Mouse (Mus musculus): ENCODE data around the gene Gpr4. TPM values are rescaled to one million over a fixed set of nuclear protein-coding genes. Genes with fewer than 3 reads are reported as not detected.

Gene Gpr4
- total RNA-seq (2012; rRNA removed), result 0.04 and 0.08 TPM in 2 replicates
- not detected in 2 replicates for total RNA-seq (2014; rRNA removed)
- 0.14 and 0.31 TPM in 2 replicates for polyA plus RNA-seq (2012; ENCODE audit: insufficient read length, low read depth)

DNA sequence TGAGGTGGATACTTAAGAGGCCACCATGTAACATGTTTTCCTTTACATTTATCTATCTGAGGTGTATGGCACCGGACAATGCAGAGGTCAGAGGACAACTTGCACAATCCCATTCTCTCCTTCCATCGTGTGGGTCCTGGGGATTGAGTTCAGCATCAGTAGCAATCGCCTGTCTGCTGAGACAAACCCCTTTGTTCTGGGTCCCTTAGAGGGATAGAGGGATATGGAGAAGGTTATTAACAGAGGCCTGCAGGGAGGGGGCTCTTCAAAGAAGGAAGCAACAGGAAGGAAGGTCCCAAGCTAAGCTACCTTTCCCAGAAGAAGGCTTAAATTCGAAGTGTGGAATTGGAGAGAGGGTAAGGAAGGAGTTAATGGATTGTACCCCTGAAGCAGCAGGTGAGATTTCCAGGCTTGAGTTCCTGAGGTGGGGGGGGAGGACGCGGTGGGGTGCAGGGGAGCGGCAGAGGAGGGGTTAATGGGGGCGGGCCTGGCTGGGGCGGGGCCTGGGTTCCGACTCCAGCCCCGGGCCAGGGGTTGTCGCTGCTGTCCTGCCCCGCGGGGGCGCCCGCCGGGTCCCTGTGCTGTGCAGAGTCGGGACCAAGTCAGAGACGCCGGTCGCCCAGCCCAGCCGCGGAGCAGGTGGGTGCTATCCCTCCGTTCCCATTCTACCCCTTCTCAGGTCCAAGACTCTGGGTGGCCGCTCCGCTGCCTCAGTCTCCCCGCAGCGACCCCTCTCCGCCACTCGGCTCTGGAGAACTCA is at the start of gene Gpr4:
Gpr4 (plus strand) TSS at position 543 of the 760 bp plus-strand sequence.
- in situ Hi-C loops (cut with MboI; ENCODE audit: low pct_ligation_motif_present, low pct_unique_long_range_greater_than_20kb, low sequenced_read_pairs), result no loop called here
- Histone ChIP-seq H3K9ac (ENCODE audit: insufficient read depth, low read depth) (no peak within 1 kb of the TSS), H3K27ac (ENCODE audit: insufficient read depth, low read depth) (no peak within 1 kb of the TSS), H3K79me2 (replicated peaks; ENCODE audit: control insufficient read depth, extremely low read depth, insufficient read depth, poor library complexity, severe bottlenecking) (no peaks in the 10 kb centered on the region), H3K4me1 (ENCODE audit: control insufficient read depth in 1 of 2, insufficient read depth in 2 of 2) (peaks cover 3 to 7% of the 10 kb centered on the region in 2 experiments; a peak in 3 of 4 replicates), H3K27me3 (replicated peaks) (no peaks in the 10 kb centered on the region), H3K4me2 (ENCODE audit: insufficient read depth, low read depth, poor library complexity, severe bottlenecking) (no peak within 1 kb of the TSS), H3K9me3 (replicated peaks; ENCODE audit: low read length) (peaks cover 8% of the 10 kb centered on the region), H3K36me3 (replicated peaks in 1 of 2; ENCODE audit: control insufficient read depth in 1 of 2, insufficient read depth in 1 of 2, low read length in 1 of 2) (peaks cover 3 to 11% of the 10 kb centered on the region in 2 experiments), H3K4me3 (replicated peaks in 1 of 3; ENCODE audit: low read depth in 2 of 3, low read length in 2 of 3, poor library complexity in 1 of 3) (no peak within 1 kb of the TSS)
- dilution Hi-C loops (cut with MboI; ENCODE audit: extremely low pct_ligation_motif_present, extremely low pct_unique_long_range_greater_than_20kb, low sequenced_read_pairs), result no loop called here
- no peak for DNase-seq (ENCODE audit: extremely low read depth)
- TF ChIP-seq PAX5 (IDR thresholded peaks at IDR 0.05; ENCODE audit: low read length) (no peak), IRF4 (IDR thresholded peaks at IDR 0.05; ENCODE audit: low read depth, low read length) (no peak), TCF12 (IDR thresholded peaks at IDR 0.05; ENCODE audit: low read depth, low read length) (no peak), POLR2AphosphoS2 (IDR thresholded peaks at IDR 0.05; ENCODE audit: low read depth, low read length) (no peak), UBTF (IDR thresholded peaks at IDR 0.05; ENCODE audit: low read depth, low read length) (no peak), MAZ (IDR thresholded peaks at IDR 0.05; ENCODE audit: low read depth, low read length) (no peak), MXI1 (IDR thresholded peaks at IDR 0.05; ENCODE audit: low read depth, low read length) (no peak), SMC3 (IDR thresholded peaks at IDR 0.05; ENCODE audit: low read depth, low read length) (no peak), MAFK (IDR thresholded peaks at IDR 0.05; ENCODE audit: insufficient replicate concordance, low read length) (no peak)

DNA sequence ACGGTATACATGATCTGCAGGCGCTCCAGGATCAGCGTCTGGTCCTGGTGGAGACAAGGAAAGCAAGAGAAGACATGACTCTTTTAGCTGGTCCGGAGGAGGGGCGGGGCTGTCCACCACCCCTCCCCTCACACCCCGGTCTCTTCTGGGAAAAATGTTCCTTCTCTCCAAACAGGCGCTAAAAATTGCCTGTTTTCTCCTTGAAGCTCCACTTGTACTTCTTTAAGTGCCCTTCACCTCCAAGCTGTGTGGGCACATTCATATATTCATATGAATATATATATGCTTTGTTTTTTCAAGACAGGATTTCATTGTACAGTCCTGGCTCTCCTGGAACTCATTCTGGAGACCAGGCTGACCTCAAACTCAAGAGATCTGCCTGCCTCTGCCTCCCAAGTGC is 49.4 kb upstream of the Gpr4 start:
- no peaks in the 10 kb centered on the region for H3K79me2 ChIP-seq (replicated peaks; ENCODE audit: control insufficient read depth, extremely low read depth, insufficient read depth, poor library complexity, severe bottlenecking)
- H3K27me3 ChIP-seq (replicated peaks), result peaks cover 33% of the 10 kb centered on the region
- dilution Hi-C loops (cut with MboI; ENCODE audit: extremely low pct_ligation_motif_present, extremely low pct_unique_long_range_greater_than_20kb, low sequenced_read_pairs) (no loop called here), in situ Hi-C loops (cut with MboI; ENCODE audit: low pct_ligation_motif_present, low pct_unique_long_range_greater_than_20kb, low sequenced_read_pairs) (loop anchor here (10.0 kb wide), 1 partner anchor 192 kb away; the partner anchor contains the start of genes Cd3eap and Ppp1r13l)
- no peak overlapping the region for H3K9ac ChIP-seq (ENCODE audit: insufficient read depth, low read depth)
- no peak overlapping the region for H3K4me3 ChIP-seq (replicated peaks in 1 of 3; ENCODE audit: low read depth in 2 of 3, low read length in 2 of 3, poor library complexity in 1 of 3)
- TF ChIP-seq JUN (IDR thresholded peaks at IDR 0.05; ENCODE audit: insufficient read depth, low read depth, low read length), result no peak
- no peak for TF ChIP-seq IRF4 (IDR thresholded peaks at IDR 0.05; ENCODE audit: low read depth, low read length)
- TF ChIP-seq ZKSCAN1 (IDR thresholded peaks at IDR 0.05; ENCODE audit: borderline replicate concordance, low read depth, low read length), result no peak
- no peak for TF ChIP-seq HCFC1 (IDR thresholded peaks at IDR 0.05; ENCODE audit: low read depth, low read length)
- TF ChIP-seq ZMIZ1 (IDR thresholded peaks at IDR 0.05; ENCODE audit: low read depth, low read length), result no peak
- TF ChIP-seq TBP (conservative IDR thresholded peaks at IDR 0.05; ENCODE audit: low read depth, low read length), result no peak
- no peak for TF ChIP-seq MYC (IDR thresholded peaks at IDR 0.05; ENCODE audit: low read depth, low read length)
- TF ChIP-seq CTCF (conservative IDR thresholded peaks at IDR 0.05 in 1 of 2, IDR thresholded peaks at IDR 0.05 in 1 of 2; ENCODE audit: low read depth in 2 of 2, low read length in 2 of 2), result no peak
- TF ChIP-seq CHD2 (IDR thresholded peaks at IDR 0.05; ENCODE audit: low read length), result no peak
- no peak for TF ChIP-seq POLR2AphosphoS2 (IDR thresholded peaks at IDR 0.05; ENCODE audit: low read depth, low read length)
- no peak overlapping the region for H3K27ac ChIP-seq (ENCODE audit: insufficient read depth, low read depth)
- H3K4me2 ChIP-seq (ENCODE audit: insufficient read depth, low read depth, poor library complexity, severe bottlenecking), result no peak overlapping the region
- no peak for DNase-seq (ENCODE audit: extremely low read depth)
- H3K36me3 ChIP-seq (replicated peaks in 1 of 2; ENCODE audit: control insufficient read depth in 1 of 2, insufficient read depth in 1 of 2, low read length in 1 of 2), result peaks cover 0 to 9% of the 10 kb centered on the region in 2 experiments
- peaks cover 12% of the 10 kb centered on the region for H3K9me3 ChIP-seq (replicated peaks; ENCODE audit: low read length)
- H3K4me1 ChIP-seq (ENCODE audit: control insufficient read depth in 1 of 2, insufficient read depth in 2 of 2), result peaks cover under 1 to 4% of the 10 kb centered on the region in 2 experiments; a peak in 2 of 4 replicates

Measured in CH12.LX (cell line).